Mouse (Mus musculus) T-helper 17 cell (primary cell): Measurements from ENCODE around the gene Ssbp3.

Experiments
- in situ Hi-C, 2 experiments: fragments of 300-600 bp; cut with MboI, MseI; formaldehyde crosslinking; loops; 1 replicate in 1 of 2; 2 replicates in 1 of 2; pipeline ENCODE4 v1.15.1; 2025; ENCODE audit warnings: high pct_unique_total_duplicates in 2 of 2

The Ssbp3 gene

DNA sequence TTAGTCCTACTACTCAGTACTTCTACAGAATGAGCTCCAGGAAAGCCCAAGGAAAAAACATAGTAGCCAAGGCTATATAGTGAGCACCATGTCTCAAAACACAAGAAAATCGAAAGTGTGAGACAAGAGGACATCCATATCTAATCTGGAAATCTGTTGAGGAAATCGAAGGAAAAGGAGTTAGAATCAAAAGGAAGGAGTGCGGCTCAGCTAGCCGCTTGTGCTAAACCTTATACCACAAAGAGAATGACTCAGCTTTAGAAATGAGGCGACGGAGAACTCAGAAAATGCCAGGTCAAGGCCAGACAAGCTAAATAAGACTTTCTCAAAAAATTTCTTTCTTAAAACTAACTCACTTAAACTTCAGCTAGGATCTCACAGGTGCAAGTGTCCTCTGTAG, 131.8 kb downstream of the Ssbp3 start:
- in situ Hi-C loops, result no loop called here

DNA sequence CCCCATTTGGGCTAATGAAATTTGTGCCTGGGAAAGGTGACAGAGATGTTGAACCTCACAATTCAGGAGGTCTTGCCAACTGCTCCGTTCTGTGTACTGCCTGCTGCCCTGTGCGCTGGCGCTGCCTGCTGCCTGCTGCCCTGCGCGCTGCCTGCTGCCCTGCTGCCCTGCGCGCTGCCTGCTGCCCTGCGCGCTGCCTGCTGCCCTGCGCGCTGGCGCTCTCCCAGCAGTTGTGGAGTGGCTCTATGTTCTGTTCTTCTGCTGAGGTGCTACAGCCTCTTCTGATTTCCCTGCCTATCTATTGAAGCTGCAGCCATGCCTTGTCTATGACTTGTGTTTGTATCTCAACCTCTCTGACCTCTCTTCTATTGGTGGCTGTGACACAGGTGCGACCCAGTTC, 134.7 kb downstream of the Ssbp3 start:
- in situ Hi-C loops, result no loop called here

DNA sequence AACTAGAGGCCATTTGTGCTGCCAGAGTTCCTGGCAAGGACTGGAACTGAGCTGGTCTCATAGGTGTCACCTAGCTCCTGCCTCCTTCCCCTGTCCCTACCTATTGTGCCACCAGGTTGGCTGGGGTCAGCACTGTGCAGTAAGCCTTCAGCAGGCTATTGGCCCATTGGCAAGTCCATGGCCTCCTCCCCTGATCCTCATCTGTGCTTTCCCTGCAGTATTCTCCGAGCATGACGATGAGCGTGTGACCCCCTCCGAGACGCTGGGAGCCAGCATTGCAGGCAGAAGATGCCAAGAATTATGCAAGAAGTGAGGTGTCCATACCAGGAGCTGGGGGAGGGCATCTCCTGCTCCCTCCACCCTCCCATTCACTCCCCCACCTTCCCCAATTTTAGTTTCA, 137.3 kb downstream of the Ssbp3 start:
- in situ Hi-C loops, result no loop called here

DNA sequence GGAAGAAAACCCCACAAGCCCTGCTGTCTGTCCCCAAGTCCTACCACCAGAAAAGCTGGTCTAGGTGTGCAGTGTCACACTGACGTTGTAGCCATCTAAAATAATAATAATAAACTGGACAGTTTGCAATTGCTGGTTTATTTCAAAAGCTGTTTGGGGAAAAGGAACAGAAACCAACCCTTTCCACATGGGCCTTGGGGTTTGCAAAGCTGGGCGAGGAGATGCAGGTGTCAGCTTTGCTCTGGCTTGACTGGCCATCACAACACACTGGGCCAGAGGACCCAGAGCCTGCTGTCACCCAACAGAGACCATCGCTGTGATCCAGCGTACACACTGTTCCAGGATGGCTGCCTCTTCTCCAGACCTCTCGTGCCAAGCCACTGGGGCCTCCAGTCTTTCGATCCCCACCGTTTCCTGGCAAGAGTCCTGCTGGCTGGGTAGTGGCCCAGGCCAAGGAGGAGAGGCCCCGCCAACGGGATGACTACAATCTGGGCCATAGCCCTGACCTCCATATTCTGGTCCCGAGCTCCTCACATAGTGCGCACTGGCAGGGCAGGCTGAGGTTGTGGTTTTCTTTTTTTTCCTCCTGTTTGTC, 138.2 kb downstream of the Ssbp3 start:
- in situ Hi-C loops, result no loop called here

DNA sequence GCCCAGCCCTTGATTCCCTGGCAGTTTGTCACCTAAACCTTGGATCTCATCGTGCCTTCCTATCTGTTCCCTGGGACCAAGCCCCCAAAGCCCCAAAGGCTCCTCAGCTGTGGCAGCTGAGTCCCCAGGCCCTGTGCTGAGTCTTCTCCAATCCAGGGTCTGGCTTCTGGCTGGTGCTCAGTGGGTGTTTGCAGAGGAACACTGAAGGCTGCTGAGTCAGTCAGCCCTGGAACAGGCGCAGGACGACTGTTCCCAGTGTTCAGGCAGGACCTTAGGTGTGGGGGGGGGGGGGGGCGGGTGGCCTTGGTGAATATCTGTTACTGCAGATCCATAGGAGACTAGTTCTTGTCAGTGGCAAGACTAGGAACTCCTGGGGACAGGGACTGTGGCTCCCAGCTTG, 141.4 kb downstream of the Ssbp3 start:
- in situ Hi-C loops, result no loop called here

DNA sequence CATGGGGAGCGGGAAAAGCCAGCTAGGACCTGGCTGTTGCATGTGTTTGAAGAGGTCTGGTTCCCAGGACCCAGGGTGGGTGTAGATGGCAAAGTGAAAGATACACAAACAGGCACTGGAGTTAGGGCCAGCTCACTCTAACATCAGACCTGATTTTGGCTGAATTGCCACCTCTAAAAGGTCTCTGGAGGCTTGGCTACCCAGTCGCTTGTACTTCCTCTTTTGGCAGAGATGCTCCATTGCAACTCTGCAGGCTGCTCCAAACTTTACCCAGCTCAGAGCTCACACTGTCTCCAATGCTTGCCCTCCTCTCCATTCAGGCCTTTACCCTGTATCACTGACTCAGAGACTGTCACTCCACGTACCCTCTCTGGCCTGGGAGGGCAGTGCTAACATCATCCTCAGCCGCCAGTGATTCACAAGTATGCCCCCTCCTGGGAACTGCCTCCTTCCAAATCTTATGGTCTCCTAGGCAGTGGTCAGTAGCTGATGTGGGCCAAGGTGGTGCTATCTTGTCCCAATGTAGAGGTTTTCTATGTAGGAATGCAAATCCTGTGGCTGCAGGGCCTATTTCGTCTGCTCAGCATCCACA, 142.6 kb downstream of the Ssbp3 start:
- in situ Hi-C loops, result no loop called here

DNA sequence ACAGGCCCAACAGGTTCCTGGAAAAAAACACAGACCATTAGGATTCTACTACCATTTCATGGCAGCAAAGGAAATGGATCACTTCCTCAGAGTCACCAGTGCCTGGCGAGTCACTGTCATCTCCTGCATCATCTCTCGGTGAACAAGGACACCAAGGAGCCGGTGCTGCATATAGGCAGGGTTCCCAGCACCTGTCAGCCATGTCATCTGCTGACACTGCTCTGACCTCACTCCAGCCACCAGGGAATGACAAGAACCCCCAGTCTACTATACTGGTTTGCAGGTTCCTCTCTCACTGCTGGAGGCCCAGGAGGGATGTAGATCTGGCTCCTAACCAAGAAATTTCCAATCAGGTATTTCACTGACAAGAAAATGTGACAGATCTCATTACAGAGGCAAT, 145.6 kb downstream of the Ssbp3 start:
- in situ Hi-C loops, result no loop called here

DNA sequence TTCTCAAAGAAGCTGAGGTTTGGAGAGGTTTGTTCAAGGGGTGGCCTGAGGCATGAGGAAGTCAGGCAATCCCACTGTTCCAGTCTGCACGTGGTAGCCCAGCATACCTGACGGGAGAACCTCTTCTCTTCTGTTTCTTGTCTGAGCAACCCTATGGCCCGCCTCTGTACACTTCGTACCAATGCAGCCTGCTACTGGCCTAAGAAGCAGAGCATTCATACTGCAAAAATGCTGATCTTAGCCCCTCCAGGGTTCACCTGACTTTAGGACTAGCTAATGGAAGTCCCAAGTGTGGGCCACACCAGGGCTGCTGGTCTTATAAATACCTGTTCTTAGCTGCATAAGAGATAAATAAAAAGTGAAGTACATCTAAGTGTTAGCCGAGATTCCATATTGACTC, 147.8 kb downstream of the Ssbp3 start:
- in situ Hi-C loops, result no loop called here

DNA sequence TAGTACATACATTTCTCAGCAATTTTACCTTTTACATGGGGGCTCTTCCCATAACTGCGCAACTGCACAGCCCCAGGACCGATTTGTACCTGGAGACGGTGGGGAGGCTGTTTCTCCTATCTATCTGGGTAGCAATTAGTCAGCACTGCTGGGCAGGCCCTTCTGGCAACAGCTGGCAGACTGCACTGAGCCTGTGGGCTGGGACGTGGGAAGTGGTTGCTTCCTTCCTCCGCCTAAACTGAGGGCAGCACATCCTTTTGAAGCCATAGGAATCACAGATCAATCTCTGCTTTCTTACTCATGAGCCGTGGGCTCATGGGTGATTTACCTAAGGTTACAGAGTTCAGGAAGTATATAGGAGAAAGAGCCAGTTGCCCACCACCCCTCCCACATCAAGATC, 148.3 kb downstream of the Ssbp3 start:
- in situ Hi-C loops, result no loop called here

DNA sequence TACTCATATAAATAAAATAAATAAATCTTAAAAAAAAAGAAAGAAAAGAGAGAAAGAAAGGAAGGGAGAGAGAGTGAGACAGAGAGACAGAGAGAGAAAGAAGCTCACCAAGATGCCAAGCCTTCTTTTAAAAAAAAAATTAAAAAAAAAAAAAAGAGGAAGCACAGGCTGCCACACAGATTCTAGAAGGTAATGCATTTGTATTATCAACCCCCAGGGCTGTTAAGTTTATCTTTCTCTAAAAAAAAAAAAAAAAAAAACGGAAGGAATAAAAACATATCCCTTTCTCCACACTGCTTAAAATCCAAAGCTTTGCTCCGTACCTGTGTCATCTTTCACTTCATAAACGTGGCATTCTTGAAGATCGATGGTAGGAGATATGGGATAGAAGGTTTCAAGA, 151.1 kb downstream of the Ssbp3 start:
- in situ Hi-C loops, result no loop called here

DNA sequence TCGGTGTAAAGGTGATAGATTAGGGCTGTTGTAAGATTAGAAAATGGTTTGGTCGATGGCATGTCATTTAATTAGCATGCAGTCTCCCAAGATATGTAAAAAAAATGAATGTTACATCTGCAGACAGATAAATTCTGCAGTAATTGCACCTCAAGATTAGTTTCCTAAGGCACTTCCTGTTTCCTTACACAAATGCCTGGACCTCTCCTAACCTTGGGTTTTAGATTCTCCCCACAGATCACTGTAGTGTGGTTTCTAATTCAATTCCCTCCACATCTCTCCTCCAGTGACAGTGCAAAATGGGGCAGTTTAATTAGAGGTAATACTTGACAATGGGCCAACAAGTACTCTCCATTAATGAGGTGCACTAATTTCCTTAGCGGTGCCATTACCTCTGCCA, 152.7 kb downstream of the Ssbp3 start:
- in situ Hi-C loops, result no loop called here

DNA sequence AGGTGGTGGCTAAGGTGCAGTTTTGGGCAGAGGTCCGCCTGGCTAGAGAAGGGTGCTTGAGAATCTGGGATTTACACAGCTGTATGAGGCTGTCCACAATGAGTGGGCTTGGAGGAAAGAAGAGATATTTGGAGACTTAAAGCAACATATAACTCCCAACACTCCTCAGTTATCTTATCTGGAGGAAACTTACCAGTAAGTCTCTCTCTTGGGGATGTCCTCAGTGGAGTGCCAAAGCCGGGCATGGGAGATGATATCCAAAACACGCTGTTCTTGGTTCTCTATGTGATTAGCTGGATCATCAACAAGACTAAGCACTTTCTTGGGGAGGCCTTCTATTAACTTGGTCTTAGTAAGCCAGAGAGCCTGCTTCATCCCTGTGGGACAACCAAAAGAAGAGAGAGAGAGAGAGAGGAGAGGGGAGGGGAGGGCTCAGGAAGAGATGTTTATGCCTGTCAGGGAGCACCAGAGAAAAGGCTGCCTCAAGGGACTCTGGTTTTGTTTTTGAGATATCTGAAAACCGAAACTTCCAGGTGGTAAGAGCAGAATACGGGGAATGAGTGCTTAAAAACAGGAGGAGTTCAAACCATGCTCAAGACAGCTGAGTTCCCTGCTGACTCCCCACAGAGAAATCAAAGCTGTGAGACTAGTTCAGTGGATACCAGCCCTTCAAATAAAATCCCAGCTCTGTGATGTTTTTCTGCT, 154.0 kb downstream of the Ssbp3 start:
- in situ Hi-C loops, result no loop called here

DNA sequence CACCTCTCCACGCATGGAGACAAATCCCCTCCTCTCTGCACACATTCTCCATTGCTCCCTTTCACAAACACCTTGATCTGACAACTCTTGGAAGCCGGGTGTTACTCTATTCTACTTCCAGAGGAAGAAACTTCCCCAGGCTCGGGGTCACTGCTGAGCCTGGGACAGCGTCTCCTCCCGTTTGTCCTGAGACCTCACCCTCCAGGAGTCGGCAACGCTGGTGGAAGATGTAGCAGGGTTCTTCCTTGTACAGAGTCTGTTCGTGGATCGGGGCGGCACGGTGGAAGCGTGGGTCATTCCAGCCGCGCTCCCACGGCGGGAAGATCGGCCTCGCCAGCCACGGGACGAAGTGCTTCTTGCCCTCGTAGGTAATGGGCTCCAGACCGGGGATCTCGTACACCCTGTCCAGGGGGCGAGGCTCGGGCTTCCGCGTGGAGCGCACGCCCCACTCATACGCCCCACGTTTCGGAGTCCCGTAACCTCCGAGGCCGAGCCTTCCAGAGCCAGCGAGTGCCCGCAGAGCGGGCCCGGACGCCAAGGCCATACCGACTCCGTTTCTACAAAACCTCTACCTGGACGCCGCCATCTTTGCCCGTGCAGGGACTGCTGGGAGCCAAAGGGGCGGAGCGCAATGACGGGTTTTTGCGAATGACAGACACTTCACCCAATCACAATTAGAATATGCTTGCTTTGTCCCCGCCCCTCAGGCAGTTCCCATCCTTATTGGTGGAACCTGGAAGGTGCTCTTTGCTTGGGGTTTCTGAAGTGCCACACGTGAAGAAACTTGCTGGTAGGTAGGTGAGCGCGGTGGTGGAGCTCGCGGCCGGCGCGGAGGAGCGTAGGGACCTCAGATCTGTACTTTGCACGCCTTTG, 156.0 kb downstream of the Ssbp3 start, which contains the start of the genes Mrpl37 and Cyb5rl:
Mrpl37 (minus strand) TSS at position 617 of the 873 bp plus-strand sequence.
Cyb5rl (plus strand) TSS at position 737 of the 873 bp plus-strand sequence.
- in situ Hi-C loops, result no loop called here

DNA sequence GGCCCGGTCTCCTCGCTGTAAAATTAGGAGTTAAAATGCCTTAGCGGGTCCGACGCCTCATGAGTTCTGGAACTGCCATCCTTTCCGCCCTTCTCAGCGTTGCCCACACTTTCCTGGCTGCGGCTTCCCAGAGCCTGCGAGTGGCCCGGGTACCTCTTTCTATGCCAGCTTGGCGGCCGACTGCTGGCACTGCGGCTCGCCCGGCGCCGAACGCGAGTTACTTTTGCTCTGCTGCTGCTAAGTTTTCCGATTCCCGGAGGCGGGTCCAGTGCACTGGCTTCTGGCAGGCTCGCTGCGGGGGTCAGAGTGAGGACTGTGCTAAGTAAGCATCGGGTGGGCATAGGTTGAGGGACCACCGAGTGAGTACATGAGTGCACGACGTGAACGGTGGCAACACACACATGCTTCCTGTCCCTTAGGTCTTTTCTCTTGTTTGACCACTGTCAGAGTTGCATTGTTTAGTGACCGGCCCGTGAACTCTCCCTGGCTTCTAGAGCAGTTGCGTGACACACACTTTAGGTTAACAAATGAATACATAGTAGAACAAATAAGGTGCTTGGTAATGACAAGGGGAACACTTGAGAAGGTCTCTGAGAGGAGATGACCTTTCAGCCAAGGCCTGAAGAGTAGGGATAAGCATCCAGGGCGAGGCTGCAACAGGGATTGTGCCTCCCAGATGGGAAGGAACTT, 156.8 kb downstream of the Ssbp3 start:
- in situ Hi-C loops, result no loop called here

DNA sequence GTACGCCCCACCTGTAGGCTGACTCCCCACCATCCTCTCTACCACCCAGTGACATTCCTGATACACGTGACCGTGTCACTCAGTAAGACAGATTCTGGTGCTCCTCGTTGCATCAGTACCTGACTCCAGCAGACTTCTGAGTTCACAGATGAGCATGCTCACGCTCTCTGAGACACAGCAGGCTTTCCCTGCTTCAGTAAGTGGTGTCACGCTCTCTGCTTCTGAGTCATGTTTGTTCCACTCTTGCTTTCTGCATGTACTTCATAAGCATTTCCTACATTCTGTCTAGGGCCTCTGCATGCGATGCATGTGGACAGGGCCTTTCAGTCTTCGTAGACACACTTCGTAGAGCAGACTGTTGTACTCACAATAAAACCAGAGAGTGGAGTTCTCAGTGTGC, 161.8 kb downstream of the Ssbp3 start:
- in situ Hi-C loops, result no loop called here

DNA sequence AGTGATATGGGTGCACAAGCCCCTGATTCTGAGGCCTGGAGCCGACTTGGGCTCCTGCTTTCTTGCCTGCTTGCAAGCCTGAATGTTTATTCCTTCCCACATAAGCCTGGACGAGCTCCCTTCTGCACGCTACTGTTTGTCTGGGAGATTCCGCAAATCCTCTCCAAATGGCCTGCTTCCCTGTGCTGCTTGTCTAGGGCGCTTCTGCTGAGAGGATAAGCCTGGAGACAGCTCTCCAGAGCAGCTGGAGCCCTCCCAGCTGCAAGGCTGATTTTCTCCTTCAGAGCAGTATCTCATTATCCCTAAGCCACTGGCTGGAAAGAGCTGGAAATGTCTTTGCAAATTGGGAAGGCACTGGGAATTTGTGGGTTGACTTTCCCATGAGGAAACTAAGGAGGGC, 165.0 kb downstream of the Ssbp3 start:
- in situ Hi-C loops, result no loop called here

DNA sequence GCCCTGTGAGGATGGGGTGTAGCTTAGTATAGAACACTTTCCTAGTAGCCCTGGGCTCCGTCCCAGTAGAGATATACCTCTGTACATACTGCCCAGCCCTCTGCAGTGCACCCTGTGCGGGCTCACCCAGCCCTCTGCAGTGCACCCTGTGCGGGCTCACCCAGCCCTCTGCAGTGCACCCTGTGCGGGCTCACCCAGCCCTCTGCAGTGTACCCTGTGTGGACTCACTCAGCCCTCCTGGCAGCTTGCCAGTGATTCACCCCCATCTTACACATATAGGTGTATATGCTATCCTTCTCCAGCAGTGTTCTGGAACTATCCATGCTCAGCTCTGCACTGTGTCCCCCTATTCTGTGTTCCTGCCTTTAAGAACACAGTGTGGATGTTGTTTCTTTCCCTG, 168.4 kb downstream of the Ssbp3 start:
- in situ Hi-C loops, result no loop called here

DNA sequence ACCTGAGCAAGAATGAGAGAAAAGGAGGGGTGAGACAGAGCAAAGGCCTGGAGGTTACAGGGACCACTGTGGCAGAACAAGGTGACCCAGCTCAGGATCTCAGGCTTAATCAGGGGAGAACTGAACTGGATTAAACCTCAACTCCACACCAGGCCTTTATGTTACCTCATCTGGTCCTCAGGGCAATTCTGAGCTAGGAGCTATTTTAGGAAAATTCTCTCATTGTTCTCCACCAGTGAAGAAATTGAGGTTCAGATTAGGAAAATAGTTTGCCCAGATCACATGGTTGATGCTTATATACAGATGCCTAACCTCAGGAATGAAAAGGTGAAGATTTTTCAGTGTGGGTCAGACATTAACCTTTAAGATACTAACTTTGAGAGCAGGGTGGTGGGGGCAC, 169.2 kb downstream of the Ssbp3 start:
- in situ Hi-C loops, result no loop called here

DNA sequence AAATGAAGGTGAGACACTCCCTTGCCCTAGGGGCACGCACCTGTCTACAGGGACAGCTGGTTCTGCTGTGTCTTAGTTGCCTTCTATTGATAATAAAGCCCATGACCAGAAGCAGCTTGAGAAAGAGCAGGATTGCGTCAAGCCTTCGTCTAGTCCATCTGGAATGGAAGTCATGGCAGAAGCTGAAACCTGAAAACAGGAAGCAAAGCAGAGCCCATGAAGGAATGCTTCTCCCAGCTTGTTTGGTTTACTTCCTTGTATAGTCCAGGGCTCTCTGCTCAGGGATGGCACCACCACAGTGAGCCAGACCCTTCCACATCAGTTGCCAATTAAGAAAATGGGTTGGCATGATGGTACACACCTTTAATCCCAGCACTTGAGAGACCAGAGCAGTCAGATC, 171.7 kb downstream of the Ssbp3 start:
- in situ Hi-C loops, result no loop called here

DNA sequence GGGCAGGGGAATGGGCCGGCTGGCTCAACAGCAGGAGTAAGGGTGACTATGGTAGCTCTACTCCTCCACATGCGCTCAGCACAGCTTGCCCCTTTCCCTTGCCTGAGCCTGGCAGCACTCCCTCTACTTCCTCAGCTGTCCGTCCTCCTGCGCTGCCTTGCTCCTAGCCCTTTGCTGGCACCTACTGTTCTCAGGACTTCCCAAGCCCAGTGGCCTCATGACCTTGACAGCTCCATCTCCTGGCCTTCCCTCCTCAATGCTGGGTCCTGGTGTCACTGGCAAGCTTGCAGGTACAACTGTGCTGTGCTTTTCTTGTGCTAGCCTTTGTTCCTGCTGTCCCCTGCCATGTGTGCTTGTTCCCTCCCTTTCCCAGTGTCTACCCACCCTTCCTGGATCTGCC, 172.6 kb downstream of the Ssbp3 start:
- in situ Hi-C loops, result no loop called here

DNA sequence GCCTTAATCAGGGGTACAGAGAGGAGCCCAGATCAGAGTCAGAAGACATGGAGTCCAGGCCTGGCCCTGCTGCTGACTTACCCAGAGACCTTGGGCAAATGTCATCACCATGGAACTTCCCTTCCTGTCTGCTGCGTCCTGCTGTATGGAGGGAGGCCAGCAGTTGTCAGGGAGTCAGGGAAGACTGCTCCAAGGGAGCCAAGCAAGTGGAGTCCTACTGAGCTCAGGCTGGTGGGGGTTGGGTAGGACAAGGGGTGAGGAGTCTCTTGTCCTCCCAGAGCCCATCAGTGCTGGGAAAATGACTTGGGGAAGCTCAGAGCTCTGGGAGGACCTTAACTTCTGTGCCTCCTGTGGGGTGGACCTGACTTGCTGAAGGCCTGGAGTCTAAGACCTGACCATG, 173.8 kb downstream of the Ssbp3 start:
- in situ Hi-C loops, result no loop called here

DNA sequence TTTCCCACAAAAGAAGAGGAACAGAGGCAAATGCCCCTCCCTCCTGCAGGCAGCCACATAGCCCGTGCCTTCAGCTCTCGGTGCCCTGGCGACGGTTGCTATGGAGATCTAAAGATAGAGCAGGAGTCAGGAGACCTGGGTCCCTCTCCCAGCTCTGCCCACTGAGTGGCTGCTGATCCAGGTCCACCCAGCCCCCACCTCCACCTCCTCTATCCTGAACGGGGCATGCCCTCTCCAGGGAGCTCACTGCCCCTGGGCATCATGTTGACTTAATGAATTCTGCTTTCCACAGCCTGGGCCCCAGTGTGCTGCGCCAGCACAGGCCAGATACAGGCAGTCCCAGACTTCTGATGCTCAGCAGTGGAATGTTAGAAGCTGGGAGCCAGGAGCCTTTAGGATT, 174.4 kb downstream of the Ssbp3 start:
- in situ Hi-C loops, result no loop called here
